Mouse (Mus musculus) adipose tissue, adult 10 weeks (tissue): ENCODE data around the gene Ctag2. TPM values are rescaled to one million over a fixed set of nuclear protein-coding genes. Genes with fewer than 3 reads are reported as not detected.

Experiments used
- polyA plus RNA-seq: library from polyadenylated mRNA; stranded (reverse); fragments of 350-450 nt; fragmentation: Illumina TruSeq; extraction: RNeasy Lipid Tissue Mini Kit (QIAGEN cat#74804); gene quantifications from one replicate; pipeline ENCODE4 v1.2.3, GENCODE M21; 2014; ENCODE audit warnings: low read depth, low replicate concordance

Ctag2 gene
- polyA plus RNA-seq = 1.3 TPM

GRCm38 (mm10) chrX:65047344-65047743 is at the start of gene Ctag2:
TSS of gene Ctag2 (plus strand) at chrX:65047644.

